Mouse (Mus musculus) stomach, postnatal 0 days (tissue): ENCODE results near the gene Apobr. TPM values are rescaled to one million over a fixed set of nuclear protein-coding genes. Genes with fewer than 3 reads are reported as not detected.

Source experiments
- ATAC-seq: fragments of 200-750 bp; cut with Nextera tagmentation; 2 replicates; pipeline ENCODE4 v1.8.0; 2017; ENCODE audit not compliant: low FRiP score, low TSS enrichment
- DNase-seq: peaks from one replicate; pipeline ENCODE4 v3.0.0-alpha.2; 2016; ENCODE audit warnings: low spot score
- H3K27ac ChIP-seq: fragments of 300-500 bp; sonication (generic); replicated peaks from 2 replicates; pipeline ENCODE4 v1.5.1; 2014; ENCODE audit warnings: mild to moderate bottlenecking, control low read depth
- H3K27me3 ChIP-seq: fragments of 300-500 bp; sonication (generic); 2 replicates; pipeline ENCODE4 v1.6.1; 2014; ENCODE audit warnings: low read length; ENCODE audit not compliant: control insufficient read depth, insufficient read depth
- H3K36me3 ChIP-seq: fragments of 300-500 bp; sonication (generic); 2 replicates; pipeline ENCODE4 v1.6.1; 2014; ENCODE audit warnings: low read length, mixed read lengths; ENCODE audit not compliant: control insufficient read depth, insufficient read depth
- H3K4me1 ChIP-seq: fragments of 300-500 bp; sonication (generic); replicated peaks from 2 replicates; pipeline ENCODE4 v1.6.1; 2014; ENCODE audit warnings: antibody characterized with exemption; ENCODE audit not compliant: control insufficient read depth, insufficient read depth
- H3K4me2 ChIP-seq: fragments of 300-500 bp; sonication (generic); replicated peaks from 2 replicates; pipeline ENCODE4 v1.6.1; 2014; ENCODE audit warnings: low read depth, mild to moderate bottlenecking, control low read depth, moderate library complexity
- H3K4me3 ChIP-seq: fragments of 300-500 bp; sonication (generic); 2 replicates; pipeline ENCODE4 v1.5.1; 2014; ENCODE audit warnings: low read depth, low read length, control low read depth
- H3K9ac ChIP-seq: fragments of 300-500 bp; sonication (generic); 2 replicates; pipeline ENCODE4 v1.6.1; 2014; ENCODE audit warnings: mild to moderate bottlenecking, low read length, control low read depth, mixed read lengths
- H3K9me3 ChIP-seq: fragments of 300-500 bp; sonication (generic); 2 replicates; pipeline ENCODE4 v1.6.1; 2016; ENCODE audit warnings: low read length; ENCODE audit not compliant: control insufficient read depth
- CTCF ChIP-seq: IDR thresholded peaks from 2 replicates; pipeline ENCODE4 v1.5.1; 2016; ENCODE audit warnings: antibody characterized with exemption, low read depth, mild to moderate bottlenecking, moderate library complexity
- EP300 ChIP-seq: optimal IDR thresholded peaks from 2 replicates; pipeline ENCODE3; 2016; ENCODE audit warnings: antibody characterized with exemption
- WGBS: fragments of 180-500 bp; shearing (Covaris S2); extraction: QIAGEN DNeasy Blood & Tissue Kit; methylation state at CpG from one replicate; pipeline ENCODE4 v1.1.7; 2014; 5-methylcytosine and 5-hydroxymethylcytosine counted together
- polyA plus RNA-seq: library from polyadenylated mRNA; unstranded; fragments of >200 nt; fragmentation: Nextera tagmentation; extraction: Ambion mirVana; gene quantifications from 2 replicates; pipeline ENCODE4 v1.2.1, GENCODE M21; 2015

Gene Apobr
- polyA plus RNA-seq, 1 experiment from 2014 or later: 0.46 TPM

- H3K9me3 ChIP-seq: no peaks in the 10 kb centered on the region
- H3K4me1 ChIP-seq: no peaks in the 10 kb centered on the region
- DNase-seq (no peak), ATAC-seq (no peak)
- WGBS: 74% methylated on average over 6 of the region's 6 CpGs
- TF ChIP-seq EP300: no peak
- no peak for TF ChIP-seq CTCF
- no peaks in the 10 kb centered on the region; the same call in 1 of the 2 replicates for H3K36me3 ChIP-seq
- no peak overlapping the region for H3K4me2 ChIP-seq
- no peaks in the 10 kb centered on the region for H3K27me3 ChIP-seq
- H3K27ac ChIP-seq: no peak overlapping the region
- no peak overlapping the region for H3K9ac ChIP-seq
- H3K4me3 ChIP-seq: no peak overlapping the region
These were observed 3.1 kb upstream of the Apobr start for GRCm38 (mm10) chr7:126581661-126582060.

- no peaks in the 10 kb centered on the region; the same call in 1 of the 2 replicates for H3K36me3 ChIP-seq
- H3K4me2 ChIP-seq: peak overlapping the region; percentile 88
- DNase-seq (peak; percentile 49), ATAC-seq (peak; percentile 59)
- H3K9ac ChIP-seq: peak overlapping the region; percentile 71
- H3K4me1 ChIP-seq: no peaks in the 10 kb centered on the region
- peak overlapping the region; percentile 53 for H3K4me3 ChIP-seq
- no peaks in the 10 kb centered on the region for H3K27me3 ChIP-seq
- peak overlapping the region; percentile 92 for H3K27ac ChIP-seq
- TF ChIP-seq EP300 (no peak), CTCF (no peak)
- WGBS: under 1% methylated on average over 20 of the region's 20 CpGs
- H3K9me3 ChIP-seq: no peaks in the 10 kb centered on the region
These were observed 2.0 kb upstream of the Apobr start for GRCm38 (mm10) chr7:126582759-126583158.

- under 1% methylated on average over 22 of the region's 22 CpGs for WGBS
- peak; percentile 81 for ATAC-seq
These were observed 1.5 kb upstream of the Apobr start for GRCm38 (mm10) chr7:126583251-126583709.

GRCm38 (mm10) chr7:126583761-126584160 is 981 bp upstream of the Apobr start:
- no peaks in the 10 kb centered on the region for H3K27me3 ChIP-seq
- peak overlapping the region; percentile 53 for H3K4me3 ChIP-seq
- no peaks in the 10 kb centered on the region; the same call in 1 of the 2 replicates for H3K36me3 ChIP-seq
- peak overlapping the region; percentile 88 for H3K4me2 ChIP-seq
- ATAC-seq: peak; percentile 13; the same call in 1 of the 2 replicates
- 49% methylated on average over 6 of the region's 6 CpGs for WGBS
- H3K9ac ChIP-seq: peak overlapping the region; percentile 71
- TF ChIP-seq CTCF (0 out of 2 replicates have a peak, but pooled peaks have one; percentile 1), EP300 (no peak)
- no peak for DNase-seq
- H3K9me3 ChIP-seq: no peaks in the 10 kb centered on the region
- H3K27ac ChIP-seq: peak overlapping the region; percentile 92; the same call in 1 of the 2 replicates
- H3K4me1 ChIP-seq: no peaks in the 10 kb centered on the region

More at GRCm38 (mm10) chr7:126583251-126583709, 1.5 kb upstream of the Apobr start:
- peak overlapping the region; percentile 53 for H3K4me3 ChIP-seq
- H3K4me1 ChIP-seq: no peaks in the 10 kb centered on the region
- peak overlapping the region; percentile 92 for H3K27ac ChIP-seq
- peak; percentile 90 for DNase-seq
- H3K9me3 ChIP-seq: no peaks in the 10 kb centered on the region
- peak overlapping the region; percentile 71 for H3K9ac ChIP-seq
- 0 out of 2 replicates have a peak, but pooled peaks have one; percentile 1 for TF ChIP-seq CTCF
- TF ChIP-seq EP300: no peak
- H3K36me3 ChIP-seq: no peaks in the 10 kb centered on the region; the same call in 1 of the 2 replicates
- H3K27me3 ChIP-seq: no peaks in the 10 kb centered on the region
- H3K4me2 ChIP-seq: peak overlapping the region; percentile 88

- Histone ChIP-seq H3K4me1 (no peaks in the 10 kb centered on the region), H3K36me3 (no peaks in the 10 kb centered on the region), H3K9ac (no peak within 1 kb of the TSS), H3K27me3 (no peaks in the 10 kb centered on the region), H3K4me3 (no peak within 1 kb of the TSS), H3K27ac (no peak within 1 kb of the TSS), H3K9me3 (no peaks in the 10 kb centered on the region), H3K4me2 (no peak within 1 kb of the TSS)
- DNase-seq: no peak
- WGBS: 67% methylated on average over 6 of the region's 6 CpGs
- ATAC-seq: no peak
- TF ChIP-seq CTCF: no peak
- TF ChIP-seq EP300: no peak
These were observed 975 bp downstream of the Apobr start, which contains the start of gene Cln3 for GRCm38 (mm10) chr7:126585717-126586116. Cln3 (minus strand) TSS chr7:126585817.

GRCm38 (mm10) chr7:126586839-126587238 is 2.1 kb downstream of the Apobr start:
- WGBS: 37% methylated on average over 8 of the region's 8 CpGs
- no peak for ATAC-seq
- Histone ChIP-seq H3K4me1 (no peaks in the 10 kb centered on the region), H3K4me3 (no peak overlapping the region), H3K36me3 (no peaks in the 10 kb centered on the region), H3K27ac (no peak overlapping the region), H3K27me3 (no peaks in the 10 kb centered on the region), H3K4me2 (no peak overlapping the region), H3K9ac (no peak overlapping the region), H3K9me3 (no peaks in the 10 kb centered on the region)
- DNase-seq: no peak
- TF ChIP-seq CTCF: no peak
- no peak for TF ChIP-seq EP300
